Mouse (Mus musculus) left cerebral cortex, adult 11 months (tissue): ENCODE data around the gene Zfyve1.

Experiments
- DNase-seq: peaks from one replicate; pipeline ENCODE4 v3.0.0; 2022; ENCODE audit warnings: low spot score

The Zfyve1 gene

GRCm38 (mm10) chr12:83523056-83523455, 74.0 kb downstream of the Zfyve1 start:
- no peak for DNase-seq

- DNase-seq = no peak
Observed at GRCm38 (mm10) chr12:83521083-83521482, 75.9 kb downstream of the Zfyve1 start.

GRCm38 (mm10) chr12:83520311-83520890, 76.6 kb downstream of the Zfyve1 start, which contains the start of gene Dcaf4:
Gene Dcaf4 (plus strand): TSS chr12:83520466.
- peak; percentile 93 for DNase-seq

- DNase-seq = no peak
Observed at GRCm38 (mm10) chr12:83517580-83517979, 79.4 kb downstream of the Zfyve1 start.

GRCm38 (mm10) chr12:83514216-83514615, 82.8 kb downstream of the Zfyve1 start:
- DNase-seq = no peak

GRCm38 (mm10) chr12:83513185-83513584, 83.8 kb downstream of the Zfyve1 start:
- no peak for DNase-seq

- DNase-seq = no peak
Observed at GRCm38 (mm10) chr12:83512783-83513182, 84.2 kb downstream of the Zfyve1 start.

GRCm38 (mm10) chr12:83510586-83510985, 86.4 kb downstream of the Zfyve1 start:
- no peak for DNase-seq

- no peak for DNase-seq
Observed at GRCm38 (mm10) chr12:83506543-83506942, 90.5 kb downstream of the Zfyve1 start.

GRCm38 (mm10) chr12:83502190-83502589, 94.8 kb downstream of the Zfyve1 start:
- peak; percentile 47 for DNase-seq

- DNase-seq = no peak
Observed at GRCm38 (mm10) chr12:83499256-83499655, 97.8 kb downstream of the Zfyve1 start.

GRCm38 (mm10) chr12:83497959-83498358, 99.1 kb downstream of the Zfyve1 start:
- no peak for DNase-seq

- DNase-seq = no peak
Observed at GRCm38 (mm10) chr12:83496736-83497135, 100.3 kb downstream of the Zfyve1 start.
